Mouse (Mus musculus) gastrocnemius, postnatal 14 days (tissue): ENCODE measurements around the gene Gm12184. TPM values are rescaled to one million over a fixed set of nuclear protein-coding genes. Genes with fewer than 3 reads are reported as not detected.
A peak's percentile ranks its signal among the peaks of the same experiment; 100 is the strongest.
"Not testable (repeated sequence)": the region's sequence is repeated elsewhere in the genome, so short reads cannot be mapped to it uniquely, and the experiment has no call there.

Experiments used
- DNase-seq: peaks from one replicate; pipeline ENCODE4 v3.0.0; 2021; ENCODE audit warnings: mixed read lengths
- intact Hi-C: fragments of 180-260 bp; cut with DNase I; formaldehyde crosslinking; loops from one replicate; pipeline ENCODE4 v1.15.1; 2025; ENCODE audit warnings: low total_unique reads
- total RNA-seq, 2 experiments: library from RNA; stranded (reverse); gene quantifications; 2 replicates each; pipeline ENCODE4 v1.2.3; 2021

The Gm12184 gene
- total RNA-seq, 2 experiments from 2014 or later: 2.7 to 3.0 TPM

GRCm38 (mm10) chr11:48807563-48808303 is 18.7 kb downstream of the Gm12184 start:
- DNase-seq: no peak
- intact Hi-C loops: no loop called here

- DNase-seq: no peak
- intact Hi-C loops: no loop called here
Observed at GRCm38 (mm10) chr11:48806856-48807562, 19.4 kb downstream of the Gm12184 start.

GRCm38 (mm10) chr11:48804922-48805321 is 21.5 kb downstream of the Gm12184 start:
- no peak for DNase-seq
- intact Hi-C loops: no loop called here

- intact Hi-C loops: no loop called here
- DNase-seq: no peak
Observed at GRCm38 (mm10) chr11:48803988-48804387, 22.5 kb downstream of the Gm12184 start.

- no peak for DNase-seq
- intact Hi-C loops: no loop called here
Observed at GRCm38 (mm10) chr11:48801831-48802772, 24.4 kb downstream of the Gm12184 start.

- intact Hi-C loops: no loop called here
- DNase-seq: peak; percentile 87
Observed at GRCm38 (mm10) chr11:48799921-48800701, 26.3 kb downstream of the Gm12184 start, which contains the start of gene Rack1. TSS of gene Rack1 (plus strand) at chr11:48800332.

GRCm38 (mm10) chr11:48798984-48799920 is 27.2 kb downstream of the Gm12184 start:
- intact Hi-C loops: no loop called here
- DNase-seq: peak; percentile 19

GRCm38 (mm10) chr11:48798308-48798707 is 28.1 kb downstream of the Gm12184 start:
- intact Hi-C loops: no loop called here
- DNase-seq: no peak

- intact Hi-C loops: no loop called here
- DNase-seq: no peak
Observed at GRCm38 (mm10) chr11:48797287-48797686, 29.2 kb downstream of the Gm12184 start.

GRCm38 (mm10) chr11:48796290-48796689 is 30.2 kb downstream of the Gm12184 start:
- intact Hi-C loops: no loop called here
- DNase-seq: no peak

- intact Hi-C loops: no loop called here
- no peak for DNase-seq
Observed at GRCm38 (mm10) chr11:48795221-48795620, 31.2 kb downstream of the Gm12184 start.

GRCm38 (mm10) chr11:48793184-48793583 is 33.3 kb downstream of the Gm12184 start:
- intact Hi-C loops: no loop called here
- no peak for DNase-seq

- DNase-seq, intact Hi-C loops: not testable (repeated sequence)
Observed at GRCm38 (mm10) chr11:48791894-48792293, 34.6 kb downstream of the Gm12184 start.

- intact Hi-C loops: no loop called here
- DNase-seq: no peak
Observed at GRCm38 (mm10) chr11:48790946-48791345, 35.5 kb downstream of the Gm12184 start.

GRCm38 (mm10) chr11:48789973-48790823 is 36.3 kb downstream of the Gm12184 start:
- intact Hi-C loops: loop anchor here (2.0 to 5.0 kb wide), 2 partner anchors 69 to 312 kb away; no protein-coding TSS in a partner anchor
- DNase-seq: peak; percentile 81

- DNase-seq: no peak
- intact Hi-C loops: loop anchor here (2.0 to 5.0 kb wide), 2 partner anchors 70 to 313 kb away; no protein-coding TSS in a partner anchor
Observed at GRCm38 (mm10) chr11:48789215-48789614, 37.2 kb downstream of the Gm12184 start.
